Mouse (Mus musculus) erythroblast, embryonic 14.5 days (primary cell): ENCODE data around the gene Mybpc1.

Experiments
- GATA1 ChIP-seq: IDR thresholded peaks from 2 replicates; pipeline ENCODE4 v1.6.1; 2012; ENCODE audit warnings: low read length, inconsistent platforms, mixed read lengths
- TAL1 ChIP-seq: IDR thresholded peaks from 3 replicates; pipeline ENCODE4 v1.6.1; 2012; ENCODE audit warnings: low read length, inconsistent platforms, mixed read lengths

- TF ChIP-seq GATA1 (no peak), TAL1 (no peak)
Measured at GRCm38 (mm10) chr10:88501886-88502765, 102.8 kb downstream of the Mybpc1 start.
